Mouse (Mus musculus): ENCODE results near the gene Pla2g4e. TPM values are rescaled to one million over a fixed set of nuclear protein-coding genes. Genes with fewer than 3 reads are reported as not detected.

The Pla2g4e gene
- total RNA-seq, 4 experiments from 2014 or later: 24.1 to 25.4 (median 25.0) TPM

DNA sequence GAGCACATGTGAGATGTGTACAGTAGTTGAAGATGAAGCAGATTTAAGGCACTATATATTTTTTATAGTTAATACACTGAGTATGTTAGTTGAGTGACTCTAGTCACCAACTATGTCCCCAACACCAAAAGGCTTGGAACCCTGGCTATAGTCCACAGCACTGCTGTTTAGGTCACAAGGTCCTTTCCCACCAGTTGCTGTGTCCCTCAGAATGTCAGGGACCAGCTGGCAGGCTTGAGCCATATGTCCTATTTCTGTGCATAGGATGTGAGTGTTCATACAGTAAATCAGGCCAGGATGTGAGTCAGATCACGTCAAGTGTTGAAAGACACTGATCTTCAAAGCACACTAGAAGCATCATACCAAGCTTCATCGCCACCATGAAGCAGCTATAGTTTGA, 120.2 kb downstream of the Pla2g4e start:
- no peak for DNase-seq (ENCODE audit: low spot score in 2 of 2)

GRCm38 (mm10) chr2:120124096-120124495, 121.0 kb downstream of the Pla2g4e start:
- DNase-seq (ENCODE audit: low spot score in 2 of 2): no peak

GRCm38 (mm10) chr2:120122983-120123382, 122.2 kb downstream of the Pla2g4e start:
- no peak for DNase-seq (ENCODE audit: low spot score in 2 of 2)

- DNase-seq (ENCODE audit: low spot score in 2 of 2): no peak
These were observed 127.8 kb downstream of the Pla2g4e start for GRCm38 (mm10) chr2:120117346-120117745.

Other genes with a start within 250 kb of the Pla2g4e start
- gene Jmjd7, start 217.9 kb downstream of the Pla2g4e start, total RNA-seq (2022): 1 to 10 TPM; 1.8 to 3.0 (median 2.4) TPM
- 1 to 10 TPM in 1 of 4 experiments, under 1 TPM in 2, not detected in 1; 0.22 to 1.1 (median 0.74) TPM for gene Gm28042, start 217.8 kb downstream of the Pla2g4e start, total RNA-seq (2022)
- gene Pla2g4b, start 211.9 kb downstream of the Pla2g4e start, total RNA-seq (2022): 1 to 10 TPM in 3 of 4 experiments, under 1 TPM in 1; 0.11 to 1.6 (median 1.1) TPM
- gene Ehd4, start 90.7 kb downstream of the Pla2g4e start, total RNA-seq (2022): 10 to 100 TPM; 19.2 to 29.3 (median 25.5) TPM
- gene Pla2g4d, start 43.9 kb upstream of the Pla2g4e start, total RNA-seq (2022): not detected
- not detected for gene Pla2g4f, start 68.8 kb upstream of the Pla2g4e start, total RNA-seq (2022)
- 10 to 100 TPM; 19.9 to 26.3 (median 22.9) TPM for gene Vps39, start 107.8 kb upstream of the Pla2g4e start, total RNA-seq (2022)
- gene Ganc, start 158.6 kb upstream of the Pla2g4e start, total RNA-seq (2022): 10 to 100 TPM; 36.3 to 42.9 (median 37.6) TPM
- 10 to 100 TPM; 36.6 to 47.1 (median 43.3) TPM for gene Tmem87a, start 158.8 kb upstream of the Pla2g4e start, total RNA-seq (2022)
- 100 to 1,000 TPM; 126 to 145 (median 128) TPM for gene Capn3, start 210.7 kb upstream of the Pla2g4e start, total RNA-seq (2022)

All from gastrocnemius, adult 8-10 months (tissue).